Mouse (Mus musculus) adrenal gland, postnatal 10 days (tissue): Measurements from ENCODE around the gene Slc24a3. TPM values are rescaled to one million over a fixed set of nuclear protein-coding genes. Genes with fewer than 3 reads are reported as not detected.

Source experiments
- DNase-seq: peaks from one replicate; pipeline ENCODE4 v3.0.0; 2021; ENCODE audit warnings: mixed read lengths
- total RNA-seq, 2 experiments: library from RNA; stranded (reverse); gene quantifications; 2 replicates each; pipeline ENCODE4 v1.2.3; 2021

Slc24a3 gene
- total RNA-seq, 2 experiments from 2014 or later, result 36.7 to 37.2 TPM

- DNase-seq, result no peak
Measured at GRCm38 (mm10) chr2:145554722-145555252, 387.2 kb downstream of the Slc24a3 start.

GRCm38 (mm10) chr2:145555713-145556112 lies 388.2 kb downstream of the Slc24a3 start:
- DNase-seq, result no peak

- peak; percentile 26 for DNase-seq
Measured at GRCm38 (mm10) chr2:145557361-145557931, 389.9 kb downstream of the Slc24a3 start.

- no peak for DNase-seq
Measured at GRCm38 (mm10) chr2:145562493-145562892, 394.9 kb downstream of the Slc24a3 start.

- peak; percentile 34 for DNase-seq
Measured at GRCm38 (mm10) chr2:145564596-145564995, 397.0 kb downstream of the Slc24a3 start.

- no peak for DNase-seq
Measured at GRCm38 (mm10) chr2:145566904-145567303, 399.4 kb downstream of the Slc24a3 start.

GRCm38 (mm10) chr2:145571943-145572342 lies 404.4 kb downstream of the Slc24a3 start:
- no peak for DNase-seq

GRCm38 (mm10) chr2:145574148-145574547 lies 406.6 kb downstream of the Slc24a3 start:
- no peak for DNase-seq

GRCm38 (mm10) chr2:145583103-145583502 lies 415.5 kb downstream of the Slc24a3 start:
- DNase-seq, result no peak

GRCm38 (mm10) chr2:145585437-145585836 lies 417.9 kb downstream of the Slc24a3 start:
- DNase-seq, result no peak

GRCm38 (mm10) chr2:145588009-145588737 lies 420.6 kb downstream of the Slc24a3 start:
- DNase-seq, result peak; percentile 70

- no peak for DNase-seq
Measured at GRCm38 (mm10) chr2:145591881-145592280, 424.3 kb downstream of the Slc24a3 start.

GRCm38 (mm10) chr2:145593649-145594347 lies 426.2 kb downstream of the Slc24a3 start:
- peak; percentile 69 for DNase-seq

- no peak for DNase-seq
Measured at GRCm38 (mm10) chr2:145597866-145598265, 430.3 kb downstream of the Slc24a3 start.

- no peak for DNase-seq
Measured at GRCm38 (mm10) chr2:145607844-145608243, 440.3 kb downstream of the Slc24a3 start.

GRCm38 (mm10) chr2:145610796-145611705 lies 443.5 kb downstream of the Slc24a3 start:
- DNase-seq, result peak; percentile 67

GRCm38 (mm10) chr2:145612937-145613336 lies 445.4 kb downstream of the Slc24a3 start:
- peak; percentile 46 for DNase-seq

- no peak for DNase-seq
Measured at GRCm38 (mm10) chr2:145613705-145614104, 446.2 kb downstream of the Slc24a3 start.

- no peak for DNase-seq
Measured at GRCm38 (mm10) chr2:145619688-145620087, 452.1 kb downstream of the Slc24a3 start.

GRCm38 (mm10) chr2:145620709-145621108 lies 453.2 kb downstream of the Slc24a3 start:
- no peak for DNase-seq

- DNase-seq, result no peak
Measured at GRCm38 (mm10) chr2:145621119-145621518, 453.6 kb downstream of the Slc24a3 start.
